Mouse (Mus musculus): ENCODE measurements around the gene Cyp4f16.

- no peak for TF ChIP-seq POLR2A (IDR thresholded peaks at IDR 0.05; ENCODE audit: borderline replicate concordance, low read depth, low read length)
- TF ChIP-seq CTCF (IDR thresholded peaks at IDR 0.05; ENCODE audit: low read depth, low read length): no peak
These were observed 13.5 kb upstream of the Cyp4f16 start for GRCm38 (mm10) chr17:32522816-32523215.
